In the genomic region with DNA sequence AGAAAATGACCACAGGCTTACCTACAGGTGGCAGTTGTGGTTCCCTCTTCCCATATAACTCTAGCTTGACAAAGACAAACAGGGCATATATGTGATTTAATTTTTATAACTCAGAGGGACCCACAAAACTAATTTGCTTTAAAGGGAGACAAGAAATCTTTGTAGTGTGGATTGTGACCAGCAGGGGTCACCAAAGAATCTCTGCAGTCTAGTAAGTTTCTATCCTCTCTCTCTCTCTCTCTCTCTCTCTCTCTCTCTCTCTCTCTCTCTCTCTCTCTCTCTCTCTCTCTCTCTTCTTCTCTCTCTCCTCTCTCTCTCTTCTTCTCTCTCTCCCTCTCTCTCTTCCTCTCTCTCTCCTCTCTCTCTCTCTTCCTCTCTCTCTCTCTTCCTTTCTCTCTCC, we compare ENCODE assay signal across 11 mouse cellular contexts. TPM values are rescaled to one million over a fixed set of nuclear protein-coding genes. Genes with fewer than 3 reads are reported as not detected.
DNase-seq lines count a peak whose midpoint lies in the region; ATAC-seq lines count a peak whose summit lies in the region.
"Had no signal": no experiment of that assay in that cellular context is flagged by ENCODE, and none has a peak within 500 bp of the region (broad histone marks: within the 10 kb centered on the region; RNA-seq: fewer than 3 reads in every experiment).

No protein-coding gene starts in this region.

- H3K9ac ChIP-seq in kidney, embryonic 14.5 days (ENCODE audit: low read depth, low read length): no peak overlapping the region
- H3K9ac ChIP-seq: limb, embryonic 15.5 days had no signal

- no peaks in the 10 kb centered on the region for H3K9me3 ChIP-seq in kidney, embryonic 14.5 days (ENCODE audit: control insufficient read depth, low read length)
- H3K9me3 ChIP-seq: limb, embryonic 15.5 days had no signal

- intact Hi-C loops in gastrocnemius, postnatal 14 days (cut with DNase I; ENCODE audit: low total_unique reads): loop anchor here (5.0 kb wide), 1 partner anchor 66 kb away; no protein-coding TSS in a partner anchor

- ATAC-seq in kidney, embryonic 14.5 days (ENCODE audit: low FRiP score, low TSS enrichment): no peak

- H3K27ac ChIP-seq in kidney, embryonic 14.5 days (ENCODE audit: low read depth, low read length): no peak overlapping the region
- H3K27ac ChIP-seq: limb, embryonic 15.5 days had no signal

- H3K4me1 ChIP-seq in kidney, embryonic 14.5 days (ENCODE audit: control insufficient read depth, insufficient read depth, low read length): no peaks in the 10 kb centered on the region
- H3K4me1 ChIP-seq: limb, embryonic 15.5 days had no signal

- H3K36me3 ChIP-seq in kidney, embryonic 14.5 days (ENCODE audit: control insufficient read depth, insufficient read depth, low read length): no peaks in the 10 kb centered on the region
- H3K36me3 ChIP-seq: limb, embryonic 15.5 days had no signal

- H3K27me3 ChIP-seq in kidney, embryonic 14.5 days (ENCODE audit: control insufficient read depth, insufficient read depth, low read length): no peaks in the 10 kb centered on the region
- H3K27me3 ChIP-seq: limb, embryonic 15.5 days had no signal

- no peak overlapping the region for H3K4me2 ChIP-seq in kidney, embryonic 14.5 days (replicated peaks; ENCODE audit: low read depth, low read length)
- H3K4me2 ChIP-seq: limb, embryonic 15.5 days had no signal

- DNase-seq in adrenal gland, adult 2 months: peak; percentile 3
- DNase-seq in adrenal gland, postnatal 4 days (ENCODE audit: low spot score in 2 of 2): no peak
- DNase-seq in kidney, adult 9 months: peak; percentile 51
- DNase-seq in R1 (ENCODE audit: low read depth, low spot score): peak; percentile 18
- DNase-seq in gastrocnemius, postnatal 14 days: peak; percentile 20
- DNase-seq in lung, postnatal 25 days (ENCODE audit: low spot score): peak; percentile 36
- DNase-seq in thymus, postnatal 25 days: peak; percentile 53

- no peak overlapping the region for H3K4me3 ChIP-seq in kidney, embryonic 14.5 days (ENCODE audit: low read length)
- H3K4me3 ChIP-seq: erythroblast, embryonic 14.5 days; limb, embryonic 15.5 days had no signal

RNA-seq across cellular contexts. Expression of a gene that starts 53.5 kb away (rescaled TPM):
- not detected for total RNA-seq in adrenal gland, adult 2 months (2021)
- not detected in 2 replicates for polyA plus RNA-seq in adrenal gland, adult 2 months (2012; rRNA removed)
- total RNA-seq in adrenal gland, postnatal 4 days (2021): not detected
- polyA plus RNA-seq in kidney, embryonic 14.5 days (2014; fragmentation: Nextera tagmentation; extraction: Ambion mirVana): not detected in 2 replicates
- total RNA-seq in gastrocnemius, postnatal 14 days (2021): not detected
- polyA plus RNA-seq: C2C12; erythroblast, embryonic 14.5 days; limb, embryonic 15.5 days had no signal

Comparison
In these comparisons a context has a peak if more than half of its experiments do, and no peak if none do; other contexts are left out.
1. DNase-seq: peak in adrenal gland, adult 2 months (single experiment), kidney, adult 9 months (single experiment), R1 (single experiment), gastrocnemius, postnatal 14 days (single experiment), lung, postnatal 25 days (single experiment) and thymus, postnatal 25 days (single experiment); none in adrenal gland, postnatal 4 days (0 of 2).